Mouse (Mus musculus) olfactory bulb, adult 2 months (tissue): ENCODE measurements around the gene Rarg.

ENCODE experiments used
- CTCF ChIP-seq: fragments of 200-500 bp; IDR thresholded peaks from 2 replicates; pipeline ENCODE4 v1.5.1; 2012; ENCODE audit warnings: low read depth, mild to moderate bottlenecking, low read length, moderate library complexity; ENCODE audit not compliant: insufficient read depth
- POLR2A ChIP-seq: fragments of 200-500 bp; IDR thresholded peaks from 2 replicates; pipeline ENCODE4 v1.6.1; 2012; ENCODE audit warnings: mild to moderate bottlenecking, low read depth, low read length, moderate library complexity; ENCODE audit not compliant: insufficient read depth

- TF ChIP-seq CTCF (no peak), POLR2A (no peak)
Observed at GRCm38 (mm10) chr15:102224992-102225617, 32.2 kb downstream of the Rarg start.
